Mouse (Mus musculus) liver, postnatal 0 days (tissue): ENCODE results near the gene Eml1.
A peak's percentile ranks its signal among the peaks of the same experiment; 100 is the strongest.

Source experiments
- CTCF ChIP-seq: sonication (generic); IDR thresholded peaks from 2 replicates; pipeline ENCODE4 v1.5.1; 2016; ENCODE audit warnings: antibody characterized with exemption, low read depth
- EP300 ChIP-seq: IDR thresholded peaks from 2 replicates; pipeline ENCODE4 v1.6.1; 2016; ENCODE audit warnings: antibody characterized with exemption, low read depth, mild to moderate bottlenecking

GRCm38 (mm10) chr12:108365340-108365739, 5.4 kb upstream of the Eml1 start:
- TF ChIP-seq CTCF (peak; percentile 7; the same call in 1 of the 2 replicates), EP300 (no peak)
